Mouse (Mus musculus) thymus, postnatal 36 days (tissue): ENCODE measurements around the gene Nradd.

ENCODE experiments used
- DNase-seq, 2 experiments: peaks; one replicate each; pipeline ENCODE4 v3.0.0; 2022; ENCODE audit warnings: mixed read lengths in 2 of 2

Nradd gene

GRCm38 (mm10) chr9:110652963-110653654 lies 28.9 kb upstream of the Nradd start:
- DNase-seq, result no peak

DNA sequence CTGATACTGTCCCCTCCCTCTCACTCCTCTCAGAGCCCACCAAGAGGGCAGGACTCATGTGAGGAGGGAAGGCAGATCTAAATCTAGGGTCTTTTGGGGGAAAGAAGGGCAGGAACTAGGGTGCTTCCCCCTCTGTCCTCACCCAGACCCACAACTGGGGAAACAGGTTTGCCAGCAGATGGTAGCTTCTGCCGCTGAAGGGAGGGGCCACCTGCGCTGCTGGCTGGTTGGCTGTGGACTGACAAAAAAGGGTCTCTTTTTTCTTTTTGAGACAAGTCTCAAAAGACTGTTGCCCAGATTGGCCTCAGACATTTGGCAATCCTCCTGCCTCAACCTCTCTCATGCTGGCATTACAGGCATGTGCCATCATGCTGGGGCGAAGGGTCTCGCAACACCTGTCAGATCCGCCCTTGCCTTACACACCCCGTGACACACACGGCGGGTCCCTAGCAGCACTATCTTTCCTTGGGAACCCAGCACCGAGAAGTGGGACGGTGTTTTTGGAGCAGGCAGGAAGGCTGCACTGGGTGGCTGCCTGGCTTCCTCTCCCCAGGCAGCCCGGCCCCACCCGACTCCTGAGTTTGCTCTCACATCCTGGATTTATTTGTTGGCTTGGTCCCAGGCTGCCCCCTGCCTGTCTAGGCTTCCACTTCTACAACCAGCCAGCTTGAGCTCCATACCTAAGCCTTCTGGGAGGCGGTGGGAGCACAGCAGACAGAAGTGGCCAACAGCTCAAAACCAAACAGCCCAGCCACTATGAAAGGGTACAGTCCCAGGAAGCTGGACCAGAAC lies 27.9 kb upstream of the Nradd start:
- DNase-seq, result peak; percentile 66 to 78

GRCm38 (mm10) chr9:110649775-110650174 lies 25.5 kb upstream of the Nradd start:
- no peak for DNase-seq

- DNase-seq, result peak; percentile 82 to 93
Measured at GRCm38 (mm10) chr9:110645219-110645618, 21.0 kb upstream of the Nradd start.

DNA sequence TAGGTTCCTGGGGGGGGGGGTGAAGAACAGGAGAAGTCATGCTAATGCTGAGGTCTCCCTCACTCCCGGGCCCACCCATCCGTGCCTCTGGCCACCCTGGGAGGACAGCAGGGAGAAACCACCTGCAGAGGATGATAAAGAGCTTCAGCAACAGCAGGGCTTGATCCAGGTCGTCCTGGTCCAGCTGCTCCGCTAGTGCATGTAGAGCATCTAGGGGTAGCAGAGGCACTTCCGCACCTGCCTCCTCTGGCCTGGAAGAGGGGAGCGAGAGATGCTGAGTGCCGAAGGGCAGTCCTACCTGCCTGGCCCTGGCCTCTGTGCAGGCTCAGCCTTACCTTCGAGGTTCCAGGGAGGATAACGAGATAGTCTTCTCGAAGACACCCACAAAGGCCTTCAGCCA lies 20.0 kb upstream of the Nradd start:
- DNase-seq, result peak in 1 of 2 experiments; percentile 44

DNA sequence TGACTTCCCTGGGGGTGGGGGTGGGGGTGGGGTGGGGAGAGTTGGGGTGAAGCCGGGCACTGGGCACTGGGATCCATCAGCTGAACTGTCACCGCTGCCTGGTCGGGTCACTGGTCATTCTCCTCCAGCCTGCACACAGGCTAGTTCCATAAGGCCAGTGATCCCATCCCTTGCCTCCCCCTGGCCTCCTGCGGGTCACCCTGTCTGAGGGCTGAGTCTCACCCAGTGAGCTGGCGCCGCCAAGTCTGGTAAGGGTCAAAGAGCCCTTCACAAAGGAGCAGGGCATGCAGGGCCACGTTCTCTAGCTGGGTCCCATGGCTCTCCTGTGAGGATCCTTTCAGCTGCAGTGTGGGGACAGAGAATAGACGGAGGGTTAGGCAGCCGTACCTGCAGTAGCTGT lies 19.5 kb upstream of the Nradd start:
- peak in 1 of 2 experiments; percentile 26 for DNase-seq

DNA sequence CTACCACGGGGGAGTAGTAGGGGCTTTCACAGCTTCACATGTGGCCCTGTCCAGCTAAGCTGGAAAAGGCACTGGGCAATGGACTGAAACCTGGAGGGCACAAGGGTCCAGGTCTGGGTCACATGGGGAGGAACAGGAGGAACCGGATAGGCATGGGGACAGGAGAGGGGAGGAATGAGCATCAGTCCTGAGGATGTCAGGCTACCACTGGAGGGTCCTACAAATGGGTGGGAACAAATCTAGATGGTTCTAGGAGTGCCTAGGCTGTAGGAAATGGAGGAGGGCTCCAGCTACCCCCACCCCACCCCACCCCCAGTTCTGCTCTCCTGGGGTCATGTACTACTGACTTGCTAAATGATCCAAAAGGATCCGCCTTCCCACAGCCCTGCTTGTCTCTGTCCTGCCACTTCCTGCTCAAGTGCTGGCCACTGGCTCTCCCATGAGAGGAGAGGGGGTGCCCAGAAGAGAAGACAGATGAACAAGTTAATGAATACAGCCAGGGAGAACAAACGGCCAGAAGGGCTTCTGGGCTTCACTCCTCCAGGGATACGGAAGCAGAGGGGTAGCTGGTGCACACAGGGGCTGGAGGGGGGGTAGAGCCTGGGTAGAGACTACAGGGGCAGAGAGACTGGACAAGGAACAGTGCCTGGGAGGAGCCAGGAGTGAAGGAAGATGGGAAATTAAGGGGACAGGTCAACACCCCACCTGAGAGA lies 18.7 kb upstream of the Nradd start:
- no peak for DNase-seq

GRCm38 (mm10) chr9:110641006-110641405 lies 16.8 kb upstream of the Nradd start:
- DNase-seq, result no peak

DNA sequence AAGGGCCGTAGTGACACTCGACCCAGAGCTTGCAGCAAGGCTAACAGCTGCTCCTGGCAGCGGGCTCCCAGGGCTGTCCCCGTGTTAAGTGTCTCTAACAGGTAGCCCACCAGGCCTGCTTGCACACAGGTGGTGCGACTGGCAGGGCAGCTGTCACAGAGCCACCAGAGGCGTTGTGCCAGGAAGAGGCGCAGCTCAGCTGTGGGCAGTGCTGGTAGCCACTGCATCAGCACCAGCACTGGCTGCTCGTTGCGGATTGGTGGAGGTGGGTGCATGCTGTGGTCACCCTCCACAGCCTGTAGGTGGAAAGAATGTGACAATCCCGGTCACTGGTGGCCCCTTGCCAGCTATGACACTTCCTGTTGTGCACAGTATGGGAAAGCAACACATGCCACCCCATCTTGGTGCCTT lies 14.4 kb upstream of the Nradd start:
- DNase-seq, result peak in 1 of 2 experiments; percentile 7

- peak; percentile 86 to 89 for DNase-seq
Measured at GRCm38 (mm10) chr9:110635225-110635624, 11.0 kb upstream of the Nradd start.

GRCm38 (mm10) chr9:110633882-110634281 lies 9.6 kb upstream of the Nradd start:
- peak in 1 of 2 experiments; percentile 6 for DNase-seq

DNA sequence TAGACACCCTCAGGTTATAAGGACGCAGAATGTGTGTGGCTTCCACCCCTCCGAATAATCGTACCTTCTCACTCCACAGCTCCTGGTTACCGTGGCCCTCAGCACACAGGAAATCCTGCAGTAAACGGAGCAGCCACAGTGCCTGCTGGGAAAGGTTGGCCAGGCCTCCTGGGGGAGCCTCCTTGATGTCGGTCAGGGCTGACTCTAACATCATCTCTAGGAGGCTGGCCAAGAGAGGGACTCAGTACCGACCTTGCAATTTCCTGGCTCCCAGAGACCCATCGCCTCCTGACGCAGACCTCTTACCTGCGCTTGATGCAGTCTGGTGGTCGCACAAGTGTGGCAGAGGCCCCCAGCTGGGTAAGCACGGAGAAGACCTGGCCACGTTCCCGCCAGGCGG lies 8.4 kb upstream of the Nradd start:
- peak in 1 of 2 experiments; percentile 13 for DNase-seq

DNA sequence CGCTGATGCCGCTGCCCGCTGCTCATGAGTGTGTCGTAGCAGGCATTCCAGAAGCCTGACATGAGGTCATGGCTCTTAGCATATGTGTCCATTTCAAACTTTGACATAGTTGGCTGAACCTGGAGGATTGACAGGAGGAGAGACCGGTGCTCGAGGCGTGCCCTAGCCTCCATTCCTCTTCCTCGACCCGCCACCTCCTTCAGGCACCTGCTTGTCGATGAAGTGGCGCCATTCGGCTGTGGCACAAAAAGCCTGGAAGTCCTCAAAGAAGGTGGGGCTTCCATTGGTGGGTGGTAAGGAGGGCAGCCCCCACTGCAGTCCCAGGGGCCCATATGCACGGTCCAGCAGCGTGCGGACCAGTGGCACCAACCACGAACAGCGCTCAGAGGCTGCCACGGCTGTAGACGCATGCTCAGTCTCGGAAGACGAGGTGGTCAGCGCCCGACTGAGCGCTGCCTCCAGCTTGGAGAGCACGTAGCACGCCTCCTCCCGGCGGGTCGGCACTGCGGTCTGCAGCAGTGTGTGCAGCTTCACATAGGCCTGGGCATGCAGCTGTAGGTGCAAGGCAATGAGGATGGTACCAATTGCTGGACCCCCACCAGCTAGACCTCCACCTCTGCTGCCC lies 7.5 kb upstream of the Nradd start:
- peak in 1 of 2 experiments; percentile 17 for DNase-seq

- peak; percentile 54 to 55 for DNase-seq
Measured at GRCm38 (mm10) chr9:110631191-110631590, 6.9 kb upstream of the Nradd start.

GRCm38 (mm10) chr9:110630171-110630570 lies 5.9 kb upstream of the Nradd start:
- peak in 1 of 2 experiments; percentile 8 for DNase-seq

- DNase-seq, result no peak
Measured at GRCm38 (mm10) chr9:110625350-110625908, 1.2 kb upstream of the Nradd start.

- no peak for DNase-seq
Measured at GRCm38 (mm10) chr9:110623416-110624195, 646 bp downstream of the Nradd start.

DNA sequence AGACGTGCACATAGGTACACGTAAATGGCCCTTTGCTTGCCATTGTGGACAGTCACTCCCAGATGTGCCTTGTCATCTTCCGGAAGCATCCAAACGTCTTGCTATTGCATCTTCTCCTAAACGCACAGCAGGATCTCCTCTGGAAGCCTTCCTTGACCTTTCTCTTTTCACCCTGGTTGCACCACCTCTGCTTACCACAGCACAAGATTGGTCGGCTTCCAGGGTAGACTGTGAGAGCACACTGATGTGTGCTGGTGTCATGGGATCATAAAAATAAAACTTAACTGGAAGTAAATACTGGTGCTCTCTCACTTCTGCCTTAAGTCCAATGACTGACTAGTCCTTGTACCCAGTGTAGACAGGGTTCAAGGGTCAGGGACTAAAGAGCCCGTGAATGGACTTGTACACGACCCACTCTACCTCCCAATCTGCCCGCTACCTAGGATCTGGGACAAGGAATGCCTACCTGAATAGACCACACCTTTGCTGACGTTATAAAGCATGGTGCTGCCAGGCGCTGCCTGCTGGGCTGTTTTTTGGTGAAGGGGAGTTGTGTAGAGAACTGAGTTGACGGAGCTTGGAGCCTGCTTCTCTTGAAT lies 1.5 kb downstream of the Nradd start:
- no peak for DNase-seq

DNA sequence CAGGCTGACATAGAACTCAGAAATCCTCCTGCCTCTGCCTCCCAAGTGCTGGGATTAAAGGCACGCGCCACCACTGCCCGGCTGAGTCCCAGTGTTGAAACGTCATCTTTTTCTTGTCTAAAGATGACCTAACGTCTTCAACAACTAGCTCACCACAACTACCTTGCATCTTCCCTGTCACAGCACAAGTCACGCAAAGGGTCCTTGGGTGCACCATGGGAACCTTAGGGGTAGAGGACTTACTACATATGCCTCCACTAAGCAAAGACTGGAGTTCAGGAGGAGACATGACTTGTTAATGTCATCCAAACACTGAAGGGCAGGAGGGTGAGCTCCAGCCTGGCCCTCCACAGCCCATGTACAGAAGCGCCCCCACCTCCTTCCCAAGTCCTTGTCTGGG lies 3.6 kb downstream of the Nradd start:
- DNase-seq, result no peak

DNA sequence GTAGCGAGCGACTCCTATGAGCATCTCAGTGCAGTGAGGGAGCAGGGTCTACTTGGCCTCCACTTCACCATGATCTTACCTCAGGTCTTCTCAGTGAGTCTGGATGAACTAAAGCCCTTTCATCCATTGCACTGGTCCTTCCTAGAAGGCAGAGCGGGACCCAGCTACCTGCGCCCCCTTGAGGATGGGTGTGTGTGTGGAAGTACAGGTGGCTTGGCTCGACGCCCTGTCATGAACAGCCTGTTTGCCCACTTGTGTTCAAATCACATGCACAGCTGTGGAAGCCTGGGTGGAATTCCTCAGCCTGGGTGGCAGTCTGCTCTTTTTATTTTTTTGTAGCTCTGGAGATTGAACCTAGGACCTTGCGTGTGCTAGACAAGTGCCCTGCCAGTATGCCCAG lies 4.1 kb downstream of the Nradd start:
- DNase-seq, result peak in 1 of 2 experiments; percentile 14

DNA sequence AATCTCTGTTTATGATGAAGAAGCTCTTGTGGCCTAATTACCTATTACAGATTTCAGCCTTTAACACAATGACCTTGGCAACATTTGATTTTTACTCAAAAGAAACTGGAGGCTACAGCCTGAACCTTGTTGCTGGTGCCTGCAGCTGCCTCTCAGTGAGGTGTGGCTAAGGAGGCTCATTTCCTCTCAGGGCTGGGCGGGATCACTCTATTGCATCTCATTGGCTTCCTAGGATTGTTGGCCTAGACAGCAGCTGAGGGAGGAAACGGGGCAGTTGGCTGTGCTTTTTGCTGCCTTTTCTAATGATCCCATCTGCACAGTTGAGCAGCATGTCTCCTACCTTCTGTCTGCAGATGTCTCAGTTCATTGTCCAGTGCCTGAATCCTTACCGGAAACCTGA lies 7.2 kb downstream of the Nradd start:
- DNase-seq, result no peak
